Mouse (Mus musculus): ENCODE measurements at regions not wholly inside any gene's neighbourhood (a gene's known extent, or its start where the extent isn't known, plus 50 kb on each side); places are given as distances from the start of the nearest gene placed in this dataset.

- H3K27ac ChIP-seq (ENCODE audit: insufficient read depth, low read depth, low read length), result no peak overlapping the region
- TF ChIP-seq POLR2A (IDR thresholded peaks at IDR 0.05; ENCODE audit: insufficient read depth, low read depth, low read length), result no peak
- H3K4me1 ChIP-seq (ENCODE audit: control insufficient read depth, insufficient read depth, low read length), result no peaks in the 10 kb centered on the region
- WGBS, result 80% methylated on average over 4 of the region's 4 CpGs
- H3K4me3 ChIP-seq (ENCODE audit: insufficient read depth, low read depth, low read length), result no peak overlapping the region
Measured at GRCm38 (mm10) chr9:74592757-74593156, 269.0 kb upstream of the Onecut1 start.

GRCm38 (mm10) chr9:74593970-74594369 is 267.8 kb upstream of the Onecut1 start:
- Histone ChIP-seq H3K4me3 (ENCODE audit: insufficient read depth, low read depth, low read length) (no peak overlapping the region), H3K4me1 (ENCODE audit: control insufficient read depth, insufficient read depth, low read length) (no peaks in the 10 kb centered on the region), H3K27ac (ENCODE audit: insufficient read depth, low read depth, low read length) (no peak overlapping the region)
- TF ChIP-seq POLR2A (IDR thresholded peaks at IDR 0.05; ENCODE audit: insufficient read depth, low read depth, low read length) (no peak), CTCF (IDR thresholded peaks at IDR 0.05; ENCODE audit: insufficient read depth, low read depth, low read length) (no peak)
- WGBS, result 93% methylated on average over 4 of the region's 4 CpGs

GRCm38 (mm10) chr9:74604415-74604814 is 257.3 kb upstream of the Onecut1 start:
- Histone ChIP-seq H3K4me1 (ENCODE audit: control insufficient read depth, insufficient read depth, low read length) (no peaks in the 10 kb centered on the region), H3K27ac (ENCODE audit: insufficient read depth, low read depth, low read length) (no peak overlapping the region), H3K4me3 (ENCODE audit: insufficient read depth, low read depth, low read length) (no peak overlapping the region)
- TF ChIP-seq POLR2A (IDR thresholded peaks at IDR 0.05; ENCODE audit: insufficient read depth, low read depth, low read length) (no peak), CTCF (IDR thresholded peaks at IDR 0.05; ENCODE audit: insufficient read depth, low read depth, low read length) (no peak)
- 98% methylated on average over 1 of the region's 1 CpGs for WGBS

- no peaks in the 10 kb centered on the region for H3K4me1 ChIP-seq (ENCODE audit: control insufficient read depth, insufficient read depth, low read length)
- TF ChIP-seq POLR2A (IDR thresholded peaks at IDR 0.05; ENCODE audit: insufficient read depth, low read depth, low read length) (no peak), CTCF (IDR thresholded peaks at IDR 0.05; ENCODE audit: insufficient read depth, low read depth, low read length) (no peak)
Measured at GRCm38 (mm10) chr9:74621957-74622356, 239.8 kb upstream of the Onecut1 start.

GRCm38 (mm10) chr9:74645394-74645793 is 216.3 kb upstream of the Onecut1 start:
- 89% methylated on average over 2 of the region's 2 CpGs for WGBS

More at GRCm38 (mm10) chr9:74621957-74622356, 239.8 kb upstream of the Onecut1 start:
- no peak overlapping the region for H3K27ac ChIP-seq (ENCODE audit: insufficient read depth, low read depth, low read length)
- no peak overlapping the region for H3K4me3 ChIP-seq (ENCODE audit: insufficient read depth, low read depth, low read length)

GRCm38 (mm10) chr9:74650036-74650435 is 211.7 kb upstream of the Onecut1 start:
- H3K27ac ChIP-seq (ENCODE audit: insufficient read depth, low read depth, low read length), result no peak overlapping the region
- WGBS, result 33% methylated on average over 5 of the region's 5 CpGs
- no peak overlapping the region for H3K4me3 ChIP-seq (ENCODE audit: insufficient read depth, low read depth, low read length)
- TF ChIP-seq CTCF (IDR thresholded peaks at IDR 0.05; ENCODE audit: insufficient read depth, low read depth, low read length) (no peak), POLR2A (IDR thresholded peaks at IDR 0.05; ENCODE audit: insufficient read depth, low read depth, low read length) (no peak)
- H3K4me1 ChIP-seq (ENCODE audit: control insufficient read depth, insufficient read depth, low read length), result no peaks in the 10 kb centered on the region

More at GRCm38 (mm10) chr9:74645394-74645793, 216.3 kb upstream of the Onecut1 start:
- no peak overlapping the region for H3K27ac ChIP-seq (ENCODE audit: insufficient read depth, low read depth, low read length)
- H3K4me1 ChIP-seq (ENCODE audit: control insufficient read depth, insufficient read depth, low read length), result no peaks in the 10 kb centered on the region
- no peak overlapping the region for H3K4me3 ChIP-seq (ENCODE audit: insufficient read depth, low read depth, low read length)
- TF ChIP-seq CTCF (IDR thresholded peaks at IDR 0.05; ENCODE audit: insufficient read depth, low read depth, low read length) (no peak), POLR2A (IDR thresholded peaks at IDR 0.05; ENCODE audit: insufficient read depth, low read depth, low read length) (no peak)

- no peaks in the 10 kb centered on the region for H3K4me1 ChIP-seq (ENCODE audit: control insufficient read depth, insufficient read depth, low read length)
- TF ChIP-seq CTCF (IDR thresholded peaks at IDR 0.05; ENCODE audit: insufficient read depth, low read depth, low read length) (no peak), POLR2A (IDR thresholded peaks at IDR 0.05; ENCODE audit: insufficient read depth, low read depth, low read length) (no peak)
- H3K27ac ChIP-seq (ENCODE audit: insufficient read depth, low read depth, low read length), result no peak overlapping the region
- 40% methylated on average over 1 of the region's 1 CpGs for WGBS
- H3K4me3 ChIP-seq (ENCODE audit: insufficient read depth, low read depth, low read length), result no peak overlapping the region
Measured at GRCm38 (mm10) chr9:74655956-74656355, 205.8 kb upstream of the Onecut1 start.

- no peak for TF ChIP-seq CTCF (IDR thresholded peaks at IDR 0.05; ENCODE audit: insufficient read depth, low read depth, low read length)
- no peak for TF ChIP-seq POLR2A (IDR thresholded peaks at IDR 0.05; ENCODE audit: insufficient read depth, low read depth, low read length)
- no peak overlapping the region for H3K27ac ChIP-seq (ENCODE audit: insufficient read depth, low read depth, low read length)
- WGBS, result 83% methylated on average over 10 of the region's 10 CpGs
- no peaks in the 10 kb centered on the region for H3K4me1 ChIP-seq (ENCODE audit: control insufficient read depth, insufficient read depth, low read length)
- H3K4me3 ChIP-seq (ENCODE audit: insufficient read depth, low read depth, low read length), result no peak overlapping the region
Measured at GRCm38 (mm10) chr9:74656392-74656791, 205.3 kb upstream of the Onecut1 start.

GRCm38 (mm10) chr9:74671356-74671952 is 190.3 kb upstream of the Onecut1 start:
- Histone ChIP-seq H3K4me3 (ENCODE audit: insufficient read depth, low read depth, low read length) (no peak overlapping the region), H3K27ac (ENCODE audit: insufficient read depth, low read depth, low read length) (no peak overlapping the region), H3K4me1 (ENCODE audit: control insufficient read depth, insufficient read depth, low read length) (no peaks in the 10 kb centered on the region)
- TF ChIP-seq CTCF (IDR thresholded peaks at IDR 0.05; ENCODE audit: insufficient read depth, low read depth, low read length), result no peak
- no peak for TF ChIP-seq POLR2A (IDR thresholded peaks at IDR 0.05; ENCODE audit: insufficient read depth, low read depth, low read length)
- 89% methylated on average over 4 of the region's 4 CpGs for WGBS

- TF ChIP-seq POLR2A (IDR thresholded peaks at IDR 0.05; ENCODE audit: insufficient read depth, low read depth, low read length), result no peak
- TF ChIP-seq CTCF (IDR thresholded peaks at IDR 0.05; ENCODE audit: insufficient read depth, low read depth, low read length), result no peak
- WGBS, result 90% methylated on average over 7 of the region's 7 CpGs
- Histone ChIP-seq H3K4me1 (ENCODE audit: control insufficient read depth, insufficient read depth, low read length) (no peaks in the 10 kb centered on the region), H3K4me3 (ENCODE audit: insufficient read depth, low read depth, low read length) (no peak overlapping the region), H3K27ac (ENCODE audit: insufficient read depth, low read depth, low read length) (no peak overlapping the region)
Measured at GRCm38 (mm10) chr9:74672261-74672660, 189.5 kb upstream of the Onecut1 start.
